Mouse (Mus musculus): ENCODE measurements around the gene Nkx2-1. TPM values are rescaled to one million over a fixed set of nuclear protein-coding genes. Genes with fewer than 3 reads are reported as not detected.

The Nkx2-1 gene
- not detected in 2 replicates for polyA plus RNA-seq (2015; fragmentation: Nextera tagmentation; extraction: Ambion mirVana)

DNA sequence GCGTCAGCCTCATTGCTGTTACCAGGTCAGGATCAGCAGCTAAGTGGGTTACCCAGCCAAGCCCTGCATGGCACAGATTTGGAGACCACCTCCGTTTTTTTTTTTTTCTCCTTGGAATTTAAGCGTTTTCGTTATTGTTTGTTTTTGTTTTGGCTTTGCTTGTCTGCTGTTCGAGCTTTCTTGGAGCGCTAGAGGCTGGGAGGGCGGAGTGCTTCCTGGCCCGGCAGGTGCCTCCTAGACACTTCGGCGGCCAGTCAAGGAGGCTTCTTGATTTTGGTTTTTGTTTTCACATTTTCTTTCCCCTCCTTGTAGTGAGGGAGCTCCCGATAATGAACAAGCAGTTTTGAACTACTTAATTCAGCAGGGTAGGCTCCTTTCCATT lies at the start of gene Nkx2-1:
TSS of gene Nkx2-1 (minus strand) at position 25 of the 382 bp plus-strand sequence.
- H3K27ac ChIP-seq (replicated peaks), result no peak within 1 kb of the TSS
- H3K9ac ChIP-seq, result no peak within 1 kb of the TSS
- peak within 1 kb of the TSS; percentile 22 for H3K4me3 ChIP-seq (replicated peaks)
- no peaks in the 10 kb centered on the region for H3K36me3 ChIP-seq
- peaks cover 31% of the 10 kb centered on the region for H3K4me1 ChIP-seq
- WGBS, result 1% methylated on average over 11 of the region's 11 CpGs
- no peak for ATAC-seq (ENCODE audit: insufficient number of reproducible peaks, low FRiP score, low TSS enrichment, low read depth)
- H3K27me3 ChIP-seq, result peaks cover 97% of the 10 kb centered on the region
- no peaks in the 10 kb centered on the region for H3K9me3 ChIP-seq (replicated peaks)
- H3K4me2 ChIP-seq (replicated peaks), result peak within 1 kb of the TSS; percentile 54

DNA sequence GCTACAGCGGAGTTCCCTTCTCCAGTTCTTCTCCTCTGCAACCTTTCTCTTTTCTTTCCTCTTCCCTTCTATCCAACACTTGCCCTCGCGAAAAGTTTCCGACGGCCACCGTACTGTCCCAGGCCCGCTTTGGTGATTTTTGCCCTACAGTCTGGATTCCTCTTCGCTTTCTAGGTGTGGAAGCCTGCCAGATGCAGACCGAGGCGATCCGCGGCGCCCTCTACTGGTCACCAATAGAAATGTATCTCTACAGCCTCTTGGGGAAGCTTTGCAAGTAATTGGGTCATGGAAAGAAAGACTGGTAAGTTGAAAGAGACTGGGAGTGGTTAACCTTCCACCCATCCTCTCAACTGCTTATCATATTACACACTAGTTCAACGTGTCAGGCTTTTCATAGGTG lies 4.4 kb upstream of the Nkx2-1 start:
- H3K36me3 ChIP-seq, result no peaks in the 10 kb centered on the region
- under 1% methylated on average over 14 of the region's 14 CpGs for WGBS
- no peaks in the 10 kb centered on the region for H3K9me3 ChIP-seq (replicated peaks)
- H3K27me3 ChIP-seq, result peaks cover 75% of the 10 kb centered on the region
- H3K4me1 ChIP-seq, result peaks cover 4% of the 10 kb centered on the region; the same call in 1 of the 2 replicates
- H3K4me2 ChIP-seq (replicated peaks), result 0 out of 2 replicates have a peak overlapping the region, but pooled peaks have one; percentile 36
- H3K27ac ChIP-seq (replicated peaks), result no peak overlapping the region
- peak overlapping the region; percentile 18; the same call in 1 of the 2 replicates for H3K4me3 ChIP-seq (replicated peaks)
- ATAC-seq (ENCODE audit: insufficient number of reproducible peaks, low FRiP score, low TSS enrichment, low read depth), result no peak
- H3K9ac ChIP-seq, result no peak overlapping the region

DNA sequence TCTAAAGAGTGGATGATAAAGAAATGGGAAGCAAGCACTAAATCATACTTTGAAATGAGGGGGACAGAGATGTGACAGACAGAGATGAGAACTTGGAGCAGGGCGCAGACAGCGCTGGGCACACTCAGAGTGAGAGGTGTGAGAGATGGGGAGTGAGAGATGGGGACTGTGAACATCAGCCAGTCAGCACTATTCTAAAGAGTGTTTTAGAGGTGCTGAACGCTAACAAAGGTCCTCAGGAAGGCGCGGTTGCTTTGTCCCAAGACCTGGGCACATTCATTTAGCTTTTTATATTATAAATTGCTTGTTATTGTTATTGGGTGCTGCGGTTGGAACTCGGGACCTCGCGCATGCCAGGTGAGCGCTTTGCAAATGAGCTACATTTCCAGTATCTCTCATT lies 3.9 kb upstream of the Nkx2-1 start:
- H3K4me1 ChIP-seq, result peaks cover 9% of the 10 kb centered on the region
- H3K4me2 ChIP-seq (replicated peaks), result no peak overlapping the region
- WGBS, result 4% methylated on average over 10 of the region's 10 CpGs
- no peak overlapping the region for H3K27ac ChIP-seq (replicated peaks)
- H3K9me3 ChIP-seq (replicated peaks), result no peaks in the 10 kb centered on the region
- H3K9ac ChIP-seq, result no peak overlapping the region
- H3K36me3 ChIP-seq, result no peaks in the 10 kb centered on the region
- ATAC-seq (ENCODE audit: insufficient number of reproducible peaks, low FRiP score, low TSS enrichment, low read depth), result no peak
- peak overlapping the region; percentile 18; the same call in 1 of the 2 replicates for H3K4me3 ChIP-seq (replicated peaks)
- H3K27me3 ChIP-seq, result peaks cover 80% of the 10 kb centered on the region

GRCm38 (mm10) chr12:56538601-56539000 lies 1.9 kb upstream of the Nkx2-1 start:
- no peaks in the 10 kb centered on the region for H3K36me3 ChIP-seq
- peaks cover 93% of the 10 kb centered on the region for H3K27me3 ChIP-seq
- no peak for ATAC-seq (ENCODE audit: insufficient number of reproducible peaks, low FRiP score, low TSS enrichment, low read depth)
- no peak overlapping the region for H3K9ac ChIP-seq
- H3K27ac ChIP-seq (replicated peaks), result no peak overlapping the region
- 0% methylated on average over 3 of the region's 3 CpGs for WGBS
- peaks cover 23% of the 10 kb centered on the region for H3K4me1 ChIP-seq
- H3K4me2 ChIP-seq (replicated peaks), result no peak overlapping the region
- H3K9me3 ChIP-seq (replicated peaks), result no peaks in the 10 kb centered on the region
- H3K4me3 ChIP-seq (replicated peaks), result no peak overlapping the region

GRCm38 (mm10) chr12:56537931-56538330 lies 1.2 kb upstream of the Nkx2-1 start:
- Histone ChIP-seq H3K36me3 (no peaks in the 10 kb centered on the region), H3K9ac (no peak overlapping the region), H3K4me1 (peaks cover 30% of the 10 kb centered on the region), H3K27ac (replicated peaks) (no peak overlapping the region), H3K4me2 (replicated peaks) (no peak overlapping the region), H3K27me3 (peaks cover 99% of the 10 kb centered on the region), H3K4me3 (replicated peaks) (no peak overlapping the region), H3K9me3 (replicated peaks) (no peaks in the 10 kb centered on the region)
- no peak for ATAC-seq (ENCODE audit: insufficient number of reproducible peaks, low FRiP score, low TSS enrichment, low read depth)
- WGBS, result 2% methylated on average over 6 of the region's 6 CpGs

DNA sequence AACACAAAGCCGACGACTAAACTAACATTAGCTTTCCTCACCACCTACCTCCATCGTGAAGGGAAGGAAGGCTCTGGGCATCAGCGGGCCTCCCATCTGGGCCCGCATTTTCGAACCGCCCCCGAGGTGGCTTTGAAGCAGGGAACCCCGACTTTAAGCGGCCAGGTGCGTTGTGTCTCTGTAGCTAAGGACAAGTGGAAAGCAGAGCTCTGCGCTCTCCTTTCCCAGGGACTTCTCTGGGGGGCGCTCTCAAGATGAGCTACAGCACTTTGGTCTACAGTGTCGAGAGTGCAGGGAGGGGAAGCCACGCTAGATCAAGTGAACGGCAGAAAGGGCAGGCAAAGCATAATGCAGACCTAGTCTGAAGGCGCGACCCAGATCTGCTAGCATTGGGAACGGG lies 634 bp upstream of the Nkx2-1 start:
- peaks cover 31% of the 10 kb centered on the region for H3K4me1 ChIP-seq
- 1% methylated on average over 19 of the region's 19 CpGs for WGBS
- H3K9ac ChIP-seq, result no peak overlapping the region
- H3K27me3 ChIP-seq, result peaks cover 97% of the 10 kb centered on the region
- no peak overlapping the region for H3K27ac ChIP-seq (replicated peaks)
- ATAC-seq (ENCODE audit: insufficient number of reproducible peaks, low FRiP score, low TSS enrichment, low read depth), result no peak
- H3K4me2 ChIP-seq (replicated peaks), result no peak overlapping the region
- no peak overlapping the region for H3K4me3 ChIP-seq (replicated peaks)
- no peaks in the 10 kb centered on the region for H3K36me3 ChIP-seq
- H3K9me3 ChIP-seq (replicated peaks), result no peaks in the 10 kb centered on the region

DNA sequence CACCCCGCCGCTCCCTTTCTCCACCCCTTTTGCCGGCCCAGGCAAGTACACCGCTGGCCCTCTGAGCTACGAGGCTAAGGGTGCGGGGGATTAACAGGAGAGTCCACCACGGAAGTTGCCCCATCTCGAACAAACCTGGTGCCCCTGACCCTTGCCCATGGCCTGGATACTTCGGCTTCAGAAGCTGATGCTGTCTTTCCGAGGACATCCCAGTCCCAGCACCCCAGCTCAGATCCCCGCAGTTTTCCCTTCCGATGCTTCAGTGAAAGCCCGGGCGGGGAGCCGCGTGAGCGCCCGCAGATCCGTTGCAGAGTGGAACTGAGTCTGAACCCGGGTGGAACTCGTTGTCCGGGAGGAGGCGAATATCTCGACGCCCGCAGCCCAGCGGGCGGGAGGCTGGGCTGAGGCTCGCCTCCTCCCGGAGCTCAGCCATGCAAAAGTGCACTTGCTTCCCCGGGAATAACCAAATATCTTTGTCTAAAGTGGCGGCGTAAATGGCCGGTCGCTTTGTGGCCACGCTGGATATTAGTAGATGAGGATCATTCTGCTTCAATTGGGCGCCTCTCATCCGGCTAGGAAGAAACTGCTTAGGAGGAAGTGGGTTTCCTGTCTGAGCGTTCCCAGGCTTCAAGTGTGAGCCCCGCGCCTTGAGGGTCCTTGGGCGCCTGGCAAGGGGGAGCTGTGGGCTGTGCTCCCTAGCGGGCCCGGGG lies 379 bp downstream of the Nkx2-1 start:
- no peak overlapping the region for H3K9ac ChIP-seq
- no peak for ATAC-seq (ENCODE audit: insufficient number of reproducible peaks, low FRiP score, low TSS enrichment, low read depth)

GRCm38 (mm10) chr12:56535411-56536173 lies 1.1 kb downstream of the Nkx2-1 start:
- Histone ChIP-seq H3K36me3 (no peaks in the 10 kb centered on the region), H3K27me3 (peaks cover 97% of the 10 kb centered on the region), H3K27ac (replicated peaks) (no peak overlapping the region), H3K4me2 (replicated peaks) (peak overlapping the region; percentile 54), H3K4me1 (peaks cover 31% of the 10 kb centered on the region), H3K9me3 (replicated peaks) (no peaks in the 10 kb centered on the region), H3K4me3 (replicated peaks) (peak overlapping the region; percentile 22), H3K9ac (no peak overlapping the region)
- under 1% methylated on average over 34 of the region's 36 CpGs for WGBS
- no peak for ATAC-seq (ENCODE audit: insufficient number of reproducible peaks, low FRiP score, low TSS enrichment, low read depth)

More for the DNA sequence above, 379 bp downstream of the Nkx2-1 start:
- H3K27me3 ChIP-seq, result peaks cover 97% of the 10 kb centered on the region
- H3K27ac ChIP-seq (replicated peaks), result no peak overlapping the region
- no peaks in the 10 kb centered on the region for H3K9me3 ChIP-seq (replicated peaks)
- H3K4me1 ChIP-seq, result peaks cover 31% of the 10 kb centered on the region
- peak overlapping the region; percentile 54 for H3K4me2 ChIP-seq (replicated peaks)
- peak overlapping the region; percentile 22; the same call in 1 of the 2 replicates for H3K4me3 ChIP-seq (replicated peaks)
- under 1% methylated on average over 44 of the region's 44 CpGs for WGBS
- no peaks in the 10 kb centered on the region for H3K36me3 ChIP-seq

- ATAC-seq (ENCODE audit: insufficient number of reproducible peaks, low FRiP score, low TSS enrichment, low read depth), result 0 out of 2 replicates have a peak, but pooled peaks have one; percentile 45
- under 1% methylated on average over 62 of the region's 62 CpGs for WGBS
- Histone ChIP-seq H3K9me3 (replicated peaks) (no peaks in the 10 kb centered on the region), H3K4me1 (peaks cover 31% of the 10 kb centered on the region), H3K36me3 (no peaks in the 10 kb centered on the region), H3K27me3 (peaks cover 97% of the 10 kb centered on the region), H3K9ac (no peak overlapping the region), H3K4me2 (replicated peaks) (peak overlapping the region; percentile 54), H3K27ac (replicated peaks) (no peak overlapping the region), H3K4me3 (replicated peaks) (peak overlapping the region; percentile 39)
Observed at GRCm38 (mm10) chr12:56534651-56535326, 1.9 kb downstream of the Nkx2-1 start.

DNA sequence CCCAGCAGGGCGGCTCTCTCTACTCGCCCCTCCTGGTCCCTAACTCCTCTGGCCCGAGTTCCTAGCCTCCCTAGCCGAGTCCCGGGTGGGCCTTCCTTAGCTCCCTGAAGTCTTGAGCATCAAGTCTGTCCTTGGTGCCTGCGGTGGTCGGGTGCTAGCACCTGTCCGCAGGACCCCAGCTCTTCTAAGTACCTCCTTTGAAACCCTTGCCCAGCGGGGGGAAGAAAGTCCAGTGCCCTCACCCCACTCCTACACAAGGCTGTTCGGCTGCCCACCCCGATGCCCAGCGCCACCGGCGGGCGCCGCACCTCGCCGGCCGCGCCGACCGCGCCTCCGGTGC lies 2.4 kb downstream of the Nkx2-1 start:
- H3K4me1 ChIP-seq, result peaks cover 31% of the 10 kb centered on the region
- no peaks in the 10 kb centered on the region for H3K9me3 ChIP-seq (replicated peaks)
- peak overlapping the region; percentile 39 for H3K4me3 ChIP-seq (replicated peaks)
- H3K27me3 ChIP-seq, result peaks cover 97% of the 10 kb centered on the region
- H3K9ac ChIP-seq, result no peak overlapping the region
- H3K36me3 ChIP-seq, result no peaks in the 10 kb centered on the region
- no peak for ATAC-seq (ENCODE audit: insufficient number of reproducible peaks, low FRiP score, low TSS enrichment, low read depth)
- under 1% methylated on average over 24 of the region's 24 CpGs for WGBS
- no peak overlapping the region for H3K27ac ChIP-seq (replicated peaks)
- peak overlapping the region; percentile 54 for H3K4me2 ChIP-seq (replicated peaks)

Data from embryonic facial prominence, embryonic 15.5 days (tissue).